Mouse (Mus musculus): Measurements from ENCODE around the gene Aifm2. TPM values are rescaled to one million over a fixed set of nuclear protein-coding genes. Genes with fewer than 3 reads are reported as not detected.

The Aifm2 gene
- total and polyA plus RNA-seq, 3 experiments, result 226 to 406 (median 255) TPM

GRCm38 (mm10) chr10:61715996-61716864 is 1.2 kb downstream of the Aifm2 start:
- peak; percentile 82 for DNase-seq

- no peak for DNase-seq
These were observed 2.6 kb downstream of the Aifm2 start for GRCm38 (mm10) chr10:61717406-61718296.

GRCm38 (mm10) chr10:61720331-61720730 is 5.3 kb downstream of the Aifm2 start:
- peak; percentile 87 for DNase-seq

- no peak for DNase-seq
These were observed 7.2 kb downstream of the Aifm2 start for GRCm38 (mm10) chr10:61722215-61722614.

- no peak for DNase-seq
These were observed 8.2 kb downstream of the Aifm2 start for GRCm38 (mm10) chr10:61723271-61723670.

- no peak for DNase-seq
These were observed 14.1 kb downstream of the Aifm2 start for GRCm38 (mm10) chr10:61729181-61729580.

GRCm38 (mm10) chr10:61730171-61730570 is 15.1 kb downstream of the Aifm2 start:
- DNase-seq, result no peak

- DNase-seq, result peak; percentile 50
These were observed 19.3 kb downstream of the Aifm2 start for GRCm38 (mm10) chr10:61734377-61734776.

- DNase-seq, result no peak
These were observed 21.6 kb downstream of the Aifm2 start for GRCm38 (mm10) chr10:61736671-61737078.

GRCm38 (mm10) chr10:61737537-61737936 is 22.5 kb downstream of the Aifm2 start:
- DNase-seq, result no peak

GRCm38 (mm10) chr10:61738126-61738525 is 23.1 kb downstream of the Aifm2 start:
- peak; percentile 74 for DNase-seq

- peak; percentile 78 for DNase-seq
These were observed 26.2 kb downstream of the Aifm2 start for GRCm38 (mm10) chr10:61741306-61741705.

- DNase-seq, result no peak
These were observed 26.8 kb downstream of the Aifm2 start for GRCm38 (mm10) chr10:61741873-61742272.

GRCm38 (mm10) chr10:61742336-61742735 is 27.3 kb downstream of the Aifm2 start:
- DNase-seq, result peak; percentile 56

- DNase-seq, result no peak
These were observed 30.1 kb downstream of the Aifm2 start for GRCm38 (mm10) chr10:61745133-61745532.

- no peak for DNase-seq
These were observed 32.2 kb downstream of the Aifm2 start for GRCm38 (mm10) chr10:61747302-61747701.

GRCm38 (mm10) chr10:61750014-61750413 is 35.0 kb downstream of the Aifm2 start:
- no peak for DNase-seq

GRCm38 (mm10) chr10:61751534-61752219 is 36.6 kb downstream of the Aifm2 start:
- peak; percentile 52 for DNase-seq

- DNase-seq, result no peak
These were observed 38.0 kb downstream of the Aifm2 start for GRCm38 (mm10) chr10:61753071-61753470.

GRCm38 (mm10) chr10:61757022-61757421 is 42.0 kb downstream of the Aifm2 start:
- no peak for DNase-seq

GRCm38 (mm10) chr10:61758904-61759303 is 43.8 kb downstream of the Aifm2 start:
- no peak for DNase-seq

- DNase-seq, result peak; percentile 50
These were observed 44.8 kb downstream of the Aifm2 start for GRCm38 (mm10) chr10:61759869-61760268.

Data from adrenal gland, adult 2 months (tissue).